Mouse (Mus musculus) ovary, adult 10 weeks (tissue): ENCODE data around the gene Ucn. TPM values are rescaled to one million over a fixed set of nuclear protein-coding genes. Genes with fewer than 3 reads are reported as not detected.

Experiments
- polyA plus RNA-seq: library from polyadenylated mRNA; stranded (reverse); fragments of 350-450 nt; fragmentation: Illumina TruSeq; extraction: RNeasy Lipid Tissue Mini Kit (QIAGEN cat#74804); gene quantifications from one replicate; pipeline ENCODE4 v1.2.3, GENCODE M21; 2014

The Ucn gene
- polyA plus RNA-seq = not detected

GRCm38 (mm10) chr5:31138241-31138967 lies at the start of gene Ucn:
Ucn (minus strand) TSS chr5:31138829.

DNA sequence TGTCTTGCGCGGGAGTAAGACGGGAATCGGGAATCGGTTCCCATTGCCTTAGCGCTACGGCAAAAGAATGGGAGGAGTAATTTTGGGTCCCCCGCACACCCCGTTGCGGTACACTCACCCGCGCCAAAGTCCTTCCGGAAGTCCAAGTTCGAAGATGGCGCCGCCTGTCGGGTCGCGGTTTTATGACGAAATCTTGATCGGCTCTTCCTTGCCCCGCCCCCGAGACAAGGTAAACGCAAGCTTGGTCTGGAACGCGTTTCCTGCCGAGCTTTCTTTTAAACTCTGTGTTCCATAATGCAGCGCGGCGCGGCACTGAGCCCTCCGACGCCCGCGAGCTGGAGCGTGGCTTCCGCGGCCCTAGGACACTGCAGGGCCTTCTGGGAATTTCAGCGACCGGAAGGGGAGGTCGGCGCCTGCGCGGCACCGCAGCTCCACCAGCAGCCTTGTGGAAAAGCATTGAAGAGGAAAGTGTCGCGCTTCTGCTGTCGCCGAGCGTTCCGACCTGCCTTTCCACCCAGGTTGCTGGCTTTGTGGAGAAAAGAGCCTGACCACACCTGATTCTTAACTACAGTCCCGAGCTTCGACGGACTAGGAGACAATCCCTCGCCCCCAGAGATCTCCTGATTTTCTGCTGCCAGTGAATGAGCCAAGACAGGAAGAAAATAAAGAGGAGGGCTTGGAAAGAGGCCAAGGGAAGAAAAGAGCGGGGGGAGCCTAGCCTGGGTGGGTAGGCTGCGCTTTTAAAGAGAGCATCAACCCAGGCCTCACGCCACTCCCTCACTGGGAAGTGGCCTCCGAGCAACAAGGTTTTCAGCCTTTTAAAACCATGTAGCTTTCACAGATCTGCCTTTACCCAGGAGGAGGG lies 41.4 kb upstream of the Ucn start, which contains the start of the genes Gm29609 and Gtf3c2:
Gene Gm29609 (minus strand): TSS at position 146 of the 865 bp plus-strand sequence.
Gene Gtf3c2 (minus strand): TSS at position 379 of the 865 bp plus-strand sequence.

GRCm38 (mm10) chr5:31154152-31154553 lies 15.5 kb upstream of the Ucn start, which contains the start of gene Mpv17:
Mpv17 (minus strand) TSS chr5:31154251.

DNA sequence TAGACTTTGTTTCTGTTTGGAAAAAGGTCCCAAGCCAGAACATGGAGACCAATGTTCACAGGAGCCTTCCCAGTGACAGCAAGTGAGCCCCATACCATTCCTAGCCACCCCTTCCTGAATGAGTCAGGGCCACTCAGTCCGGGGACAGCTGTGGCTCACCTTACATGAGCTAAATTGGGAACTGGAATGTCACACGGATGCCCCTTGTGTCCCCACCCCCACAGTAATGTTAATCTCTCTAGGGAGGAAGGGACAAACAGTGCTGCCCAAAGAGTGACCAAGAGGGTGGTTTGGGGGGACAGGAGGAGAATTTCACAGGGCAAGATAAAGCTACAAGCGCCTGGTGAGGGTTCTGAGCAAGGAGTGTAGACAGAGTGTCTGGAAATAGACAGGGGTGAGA lies 22.3 kb downstream of the Ucn start, which contains the start of gene Trim54:
Gene Trim54 (plus strand): TSS at position 359 of the 400 bp plus-strand sequence.

GRCm38 (mm10) chr5:31108000-31108490 lies 30.6 kb downstream of the Ucn start, which contains the start of gene Slc30a3:
Slc30a3 (minus strand) TSS chr5:31108237.

DNA sequence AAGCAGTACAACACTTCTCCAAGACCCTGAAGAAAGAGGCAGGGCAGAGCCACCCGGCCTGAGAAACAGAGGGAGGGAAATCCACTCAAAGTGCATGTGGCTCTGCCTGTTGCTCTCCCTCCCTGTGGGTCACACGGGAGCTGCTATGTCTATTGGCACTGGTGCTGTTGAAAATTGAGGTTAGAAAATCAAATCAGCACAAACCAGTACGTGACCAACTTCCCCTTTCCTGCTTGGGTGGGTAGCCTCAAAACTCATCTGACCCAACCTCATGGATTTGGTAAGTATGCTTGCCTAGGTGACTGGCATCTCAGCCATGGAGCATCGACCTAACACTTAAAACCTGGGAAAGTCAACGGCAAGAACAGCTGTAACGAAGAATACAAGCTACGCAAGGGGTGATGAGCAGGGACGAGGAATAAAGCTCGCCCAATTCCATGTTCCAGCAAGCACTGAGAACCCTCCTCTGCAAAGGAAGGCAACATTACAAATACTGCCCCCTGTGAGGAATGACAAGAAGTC lies 32.8 kb downstream of the Ucn start, which contains the start of gene Dnajc5g:
Gene Dnajc5g (plus strand): TSS at position 472 of the 522 bp plus-strand sequence.

Other genes starting within 250 kb of the Ucn start
- gene Ost4, start 231.0 kb downstream of the Ucn start, polyA plus RNA-seq = 209 TPM
- gene Emilin1, start 225.4 kb downstream of the Ucn start, polyA plus RNA-seq = not detected
- gene Khk, start 217.4 kb downstream of the Ucn start, polyA plus RNA-seq = not detected
- gene Cgref1, start 193.2 kb downstream of the Ucn start, polyA plus RNA-seq = not detected
- 11.1 TPM for gene Preb, start 178.5 kb downstream of the Ucn start, polyA plus RNA-seq
- 4.5 TPM for gene Tcf23, start 170.2 kb downstream of the Ucn start, polyA plus RNA-seq
- 77.8 TPM for gene Atraid, start 90.5 kb downstream of the Ucn start, polyA plus RNA-seq
- gene Slc5a6, start 89.9 kb downstream of the Ucn start, polyA plus RNA-seq = 1.9 TPM
- gene Cad, start 84.0 kb downstream of the Ucn start, polyA plus RNA-seq = 1.7 TPM
- gene Dnajc5g, start 32.5 kb downstream of the Ucn start, polyA plus RNA-seq = 0.97 TPM
- gene Slc30a3, start 30.6 kb downstream of the Ucn start, polyA plus RNA-seq = not detected
- gene Trim54, start 22.1 kb downstream of the Ucn start, polyA plus RNA-seq = not detected
- 41.7 TPM for gene Mpv17, start 15.4 kb upstream of the Ucn start, polyA plus RNA-seq
- gene Gm29609, start 41.1 kb upstream of the Ucn start, polyA plus RNA-seq = 0.48 TPM
- gene Gtf3c2, start 41.3 kb upstream of the Ucn start, polyA plus RNA-seq = 47.4 TPM
- 57.4 TPM for gene Snx17, start 54.4 kb upstream of the Ucn start, polyA plus RNA-seq
- 2.3 TPM for gene Eif2b4, start 54.6 kb upstream of the Ucn start, polyA plus RNA-seq
- 1.5 TPM for gene Zfp513, start 63.5 kb upstream of the Ucn start, polyA plus RNA-seq
- gene Ppm1g, start 81.9 kb upstream of the Ucn start, polyA plus RNA-seq = 30.2 TPM
- gene Nrbp1, start 102.0 kb upstream of the Ucn start, polyA plus RNA-seq = 85.1 TPM
- not detected for gene Gm9970, start 102.4 kb upstream of the Ucn start, polyA plus RNA-seq
- gene Krtcap3, start 112.9 kb upstream of the Ucn start, polyA plus RNA-seq = not detected
- 18.2 TPM for gene Ift172, start 152.3 kb upstream of the Ucn start, polyA plus RNA-seq
- 9.6 TPM for gene Fndc4, start 157.3 kb upstream of the Ucn start, polyA plus RNA-seq
- 0.43 TPM for gene Gckr, start 158.6 kb upstream of the Ucn start, polyA plus RNA-seq